Mouse (Mus musculus): Measurements from ENCODE around the gene Haus5.

- TF ChIP-seq POLR2A (IDR thresholded peaks at IDR 0.05; ENCODE audit: insufficient read depth, low read depth, low read length) (no peak), CTCF (IDR thresholded peaks at IDR 0.05; ENCODE audit: insufficient read depth, low read depth, low read length) (no peak)
These were observed 42.6 kb upstream of the Haus5 start for GRCm38 (mm10) chr7:30707441-30707840.
